Mouse (Mus musculus) left cerebral cortex, adult 9 months (tissue): ENCODE data around the gene Rps12-ps3.

Experiments
- DNase-seq, 2 experiments: peaks; one replicate each; pipeline ENCODE4 v3.0.0; 2022; ENCODE audit warnings: low spot score in 2 of 2

Rps12-ps3 gene

DNA sequence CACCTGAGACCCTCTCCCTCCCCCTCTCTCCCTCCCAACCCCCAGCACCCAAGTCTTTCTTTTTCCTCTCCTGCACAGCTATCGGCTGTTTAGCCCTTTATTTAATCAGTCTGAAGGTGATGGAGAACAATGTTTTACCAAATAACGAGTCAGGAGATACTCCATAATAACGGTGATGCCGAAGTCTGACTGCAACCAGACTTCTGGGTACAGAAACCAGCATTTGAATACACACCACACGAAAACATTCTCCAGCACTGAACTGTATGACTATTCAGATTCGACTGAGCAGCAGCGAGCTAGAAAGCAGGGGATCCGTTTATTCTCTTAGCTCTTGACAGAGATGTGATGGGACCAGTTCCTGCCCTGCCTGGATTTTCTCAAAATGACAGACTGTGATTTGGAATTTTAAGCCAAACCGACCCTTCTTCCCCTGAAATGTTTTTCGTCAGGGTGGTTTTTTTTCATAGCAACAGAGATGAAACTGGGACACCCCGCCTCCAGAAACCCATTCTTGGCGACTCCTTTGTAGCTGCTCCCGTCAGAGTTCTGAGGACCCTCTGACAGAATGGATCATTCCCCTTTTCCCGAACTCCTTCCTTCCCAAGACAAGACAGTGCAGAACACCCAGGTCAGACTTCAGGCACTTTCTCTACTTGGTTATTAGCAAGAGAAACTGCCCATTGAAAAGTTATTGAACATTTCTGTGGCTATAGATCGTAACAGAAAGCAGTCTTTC is 29.2 kb downstream of the Rps12-ps3 start:
- DNase-seq, result no peak

DNA sequence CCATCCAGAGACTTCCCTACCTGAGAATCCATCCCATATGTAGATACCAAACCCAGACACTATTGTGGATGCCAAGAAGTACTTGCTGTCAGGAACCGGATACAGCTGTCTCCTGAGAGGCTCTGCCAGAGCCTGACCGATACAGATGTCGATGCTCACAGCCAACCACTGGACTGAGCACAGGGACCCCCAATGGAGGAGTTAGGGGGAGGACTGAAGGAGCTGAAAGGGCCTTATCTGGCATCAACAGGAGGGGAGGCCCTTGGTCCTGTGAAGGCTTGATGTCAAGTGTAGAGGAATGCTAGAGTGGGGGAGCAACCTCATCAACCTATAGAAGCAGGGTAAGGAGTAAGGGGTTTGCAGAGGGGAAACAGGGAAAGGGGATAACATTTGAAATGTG is 30.7 kb downstream of the Rps12-ps3 start:
- DNase-seq, result no peak

DNA sequence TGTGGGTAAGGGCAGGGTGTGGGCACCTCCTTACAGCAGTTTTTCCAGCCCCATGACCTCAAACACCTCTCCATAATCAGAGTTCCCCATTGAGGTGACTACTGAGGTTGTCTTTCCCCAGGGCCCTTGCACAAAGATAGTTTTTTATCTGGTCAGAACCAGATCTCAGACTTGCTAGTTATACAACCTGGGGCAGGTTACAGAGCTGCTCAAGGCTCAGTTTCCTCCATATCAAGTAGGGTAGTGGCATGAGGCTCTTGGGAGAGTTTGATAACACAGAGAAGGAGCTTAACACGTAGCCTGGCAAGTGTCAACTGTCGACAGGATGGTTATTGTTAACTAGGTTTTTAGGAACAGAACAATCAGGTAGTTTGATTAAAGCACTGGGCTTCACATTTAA is 32.8 kb downstream of the Rps12-ps3 start:
- no peak for DNase-seq

DNA sequence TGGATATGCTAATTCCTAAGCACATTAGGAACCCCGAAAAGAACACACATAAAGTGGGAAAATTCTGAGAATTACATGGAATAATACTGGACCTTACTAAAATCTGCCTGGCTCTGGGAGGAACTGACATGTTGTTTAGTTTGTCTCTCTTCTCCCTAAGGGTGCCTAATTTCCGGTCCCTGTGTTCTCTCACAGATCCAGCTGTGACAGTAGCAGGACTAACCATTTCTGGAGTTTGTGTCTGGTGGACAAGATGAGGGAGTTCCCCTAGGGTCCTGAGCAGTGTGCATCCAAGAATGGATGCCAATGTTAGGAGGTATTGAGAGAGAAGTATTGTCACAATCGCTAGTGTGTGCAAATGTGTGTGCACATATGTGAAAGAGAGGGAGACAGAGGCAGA is 34.3 kb downstream of the Rps12-ps3 start:
- DNase-seq, result no peak

DNA sequence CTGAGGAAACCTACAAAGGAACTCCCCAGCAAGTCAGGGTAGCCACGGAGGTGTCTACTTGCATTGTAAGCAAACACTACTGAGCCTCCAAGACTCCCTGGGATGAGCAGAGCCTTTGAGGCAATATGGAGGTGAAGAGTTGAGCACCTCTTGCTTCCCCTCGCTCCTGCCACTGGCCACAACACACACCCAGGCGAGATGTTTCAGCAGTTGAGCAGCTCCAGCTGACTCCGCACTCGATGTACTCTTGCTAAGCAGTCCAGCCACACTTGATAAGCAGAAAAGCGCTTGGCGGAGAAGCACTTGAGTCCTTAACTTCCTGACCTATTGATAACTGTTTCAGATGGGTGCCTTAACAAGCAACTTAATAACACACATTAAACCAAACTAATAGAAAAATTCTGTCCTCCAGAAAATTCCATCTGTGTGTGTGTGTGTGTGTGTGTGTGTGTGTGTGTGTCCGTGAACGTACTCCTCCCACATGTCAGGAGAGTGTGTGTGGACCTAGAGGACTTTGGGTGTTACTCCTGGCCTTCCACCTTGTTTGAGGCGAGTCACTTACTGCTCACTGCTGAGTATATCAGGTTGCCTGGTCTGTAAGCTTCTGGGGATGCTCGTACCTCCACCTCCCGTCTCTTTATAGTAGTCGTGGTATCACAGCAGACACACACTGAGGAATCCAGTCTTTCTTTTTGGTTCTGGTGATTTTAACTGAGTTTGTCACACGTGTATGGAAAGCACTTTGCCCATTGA is 34.9 kb downstream of the Rps12-ps3 start:
- no peak for DNase-seq

DNA sequence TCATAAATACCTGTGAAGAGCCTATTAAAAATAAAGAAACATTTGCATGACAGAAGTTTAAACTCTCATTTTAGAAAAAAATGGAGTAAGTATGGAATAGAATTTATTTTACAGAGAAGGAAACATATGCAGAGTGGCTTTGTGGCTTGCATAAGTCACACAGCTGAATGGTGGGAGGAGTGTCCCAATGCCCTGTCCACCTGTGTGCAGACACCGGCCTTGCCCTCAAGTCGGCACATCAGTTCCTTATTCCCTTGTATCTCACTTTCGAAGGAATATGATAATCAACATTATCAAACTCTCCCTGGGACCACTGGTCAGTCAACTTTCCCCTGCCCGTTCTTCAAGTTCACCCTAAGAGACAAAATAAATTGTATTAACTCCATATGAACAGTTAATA is 35.8 kb downstream of the Rps12-ps3 start:
- DNase-seq, result no peak

DNA sequence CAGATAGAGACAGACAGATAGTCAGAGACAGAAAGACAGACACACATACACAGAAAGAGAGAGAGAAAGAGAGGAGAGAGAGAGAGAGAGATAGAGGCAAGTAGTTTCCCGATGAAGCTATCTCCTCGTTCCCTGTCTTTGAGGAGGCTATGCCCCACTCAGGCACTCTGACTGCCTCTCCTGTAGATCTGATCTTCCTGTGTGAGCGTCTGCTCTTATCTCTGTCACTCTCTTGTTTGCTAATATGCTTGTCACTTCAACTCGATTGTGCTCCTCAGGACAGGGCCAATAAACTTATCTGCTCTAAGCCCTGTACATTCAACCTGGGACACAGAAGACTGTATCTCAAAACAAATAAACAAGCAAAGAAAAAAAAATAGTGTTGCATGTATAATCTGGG is 37.1 kb downstream of the Rps12-ps3 start:
- DNase-seq, result no peak

DNA sequence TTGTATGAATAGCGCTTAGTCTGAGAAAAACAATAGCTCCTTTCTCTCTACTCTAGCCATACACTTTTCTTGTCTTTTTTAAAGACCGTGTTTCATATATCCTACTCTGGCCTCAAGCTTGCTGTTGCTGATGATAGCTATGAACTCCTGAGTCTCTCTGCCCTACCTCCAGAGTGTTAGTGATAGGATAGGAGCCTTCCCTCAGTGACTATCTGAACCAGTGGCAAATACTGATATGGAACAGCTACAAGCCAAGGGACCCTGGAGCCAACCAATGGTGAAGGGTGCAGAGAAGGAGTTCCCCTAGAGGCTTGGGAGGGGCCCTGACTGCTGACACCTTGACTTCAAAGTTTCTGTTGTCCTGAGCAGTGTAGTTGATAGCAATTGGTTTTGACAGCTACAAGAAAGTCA is 38.4 kb downstream of the Rps12-ps3 start:
- no peak for DNase-seq

DNA sequence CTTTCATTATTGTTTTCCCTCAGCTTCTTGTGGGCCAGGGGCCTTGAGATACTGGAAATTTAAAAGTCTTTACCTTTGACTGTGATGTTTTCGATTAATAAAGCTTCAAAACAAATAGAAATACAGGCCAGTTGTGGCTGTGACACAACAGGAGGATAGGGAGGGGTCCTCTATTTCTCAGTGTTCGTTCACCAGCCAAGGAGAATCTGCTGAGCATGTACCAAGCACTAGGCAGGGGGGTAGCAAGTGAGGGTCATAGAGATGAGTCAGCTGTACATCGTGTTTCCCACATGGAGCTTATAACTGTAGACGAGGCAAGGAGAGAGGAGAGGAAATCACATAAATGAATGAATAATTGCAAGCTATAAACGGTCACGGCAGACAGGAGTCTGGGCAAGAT is 40.6 kb downstream of the Rps12-ps3 start:
- no peak for DNase-seq

DNA sequence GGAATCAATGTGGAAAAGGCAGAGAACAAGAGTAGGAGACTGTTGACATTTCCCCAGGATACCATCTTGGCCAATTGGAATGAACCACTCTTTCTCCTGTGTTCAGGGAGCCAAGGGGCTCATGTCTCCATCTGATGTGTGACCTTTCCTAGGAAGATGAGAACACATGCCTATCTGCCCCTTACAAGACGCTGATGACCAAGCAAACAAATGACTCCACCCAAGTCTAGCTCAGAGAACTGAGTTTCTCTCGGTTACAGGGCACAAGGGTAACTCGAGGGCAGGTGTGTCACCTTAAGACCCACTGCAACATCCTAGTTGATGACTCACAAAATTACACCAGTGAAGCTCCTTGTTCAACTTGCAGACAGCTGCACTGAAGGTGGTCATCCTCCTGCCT is 41.6 kb downstream of the Rps12-ps3 start:
- DNase-seq, result no peak

DNA sequence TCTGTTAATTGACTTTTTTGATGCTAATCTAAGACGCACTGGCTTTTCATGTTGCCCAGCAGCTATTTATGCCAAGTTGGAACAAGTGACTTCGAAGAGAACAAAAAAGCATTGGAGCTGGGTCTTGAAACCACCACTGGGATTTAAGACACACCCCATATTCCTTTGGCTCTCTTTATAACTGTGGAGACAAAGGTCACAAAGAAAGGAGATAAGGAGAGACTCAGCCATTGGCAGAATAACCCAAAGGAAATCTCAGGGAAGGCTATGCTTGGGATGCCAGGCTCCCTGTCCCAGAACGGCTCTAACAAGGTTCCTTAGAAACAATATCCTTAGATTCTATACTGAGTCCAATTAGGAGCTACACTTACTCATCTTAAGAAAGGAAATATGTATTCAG is 44.6 kb downstream of the Rps12-ps3 start:
- DNase-seq, result no peak

DNA sequence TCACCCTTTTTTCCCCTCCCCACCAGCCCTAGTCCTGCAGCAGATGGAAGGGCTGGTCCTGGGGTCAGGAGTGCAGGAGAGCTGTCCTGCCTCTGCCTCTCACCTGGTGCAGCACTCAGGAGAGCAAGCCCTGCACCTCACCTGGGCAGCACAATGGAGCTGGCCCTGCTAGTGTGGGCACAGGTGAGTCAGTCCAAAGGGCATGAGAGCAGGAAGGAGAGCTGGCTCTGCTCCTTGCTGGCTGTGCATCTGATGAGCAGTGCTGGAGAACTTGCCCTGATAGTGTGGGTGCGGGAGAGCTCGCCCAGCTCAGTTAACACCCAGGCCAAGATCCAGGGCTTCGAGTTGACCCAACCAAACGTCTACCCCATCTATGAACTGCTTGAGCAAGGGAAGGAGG is 45.8 kb downstream of the Rps12-ps3 start:
- DNase-seq, result no peak

DNA sequence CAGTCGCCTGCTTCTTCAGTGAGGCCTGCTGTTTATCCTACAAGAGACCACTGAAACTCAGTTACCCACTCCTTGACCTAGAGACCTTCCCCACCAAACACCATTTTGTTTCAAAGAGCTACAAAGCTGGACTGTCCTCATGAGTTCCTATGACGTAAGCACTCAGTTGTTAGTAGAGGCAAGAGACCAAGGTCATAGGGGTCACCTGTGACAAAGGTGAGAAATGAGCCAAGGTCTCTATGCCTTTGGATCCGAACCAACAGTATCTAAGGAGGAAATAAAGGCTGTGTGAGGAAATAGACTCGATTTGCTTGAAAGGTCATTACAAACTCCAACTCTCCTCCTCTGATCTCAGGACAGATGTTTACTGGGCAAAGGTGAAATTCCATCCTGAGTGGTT is 48.9 kb downstream of the Rps12-ps3 start:
- no peak for DNase-seq
